Mouse (Mus musculus): ENCODE measurements around the gene Kdm3a. TPM values are rescaled to one million over a fixed set of nuclear protein-coding genes. Genes with fewer than 3 reads are reported as not detected.

The Kdm3a gene
- polyA plus RNA-seq (2015; fragmentation: Nextera tagmentation; extraction: Ambion mirVana), result 41.8 and 42.5 TPM in 2 replicates

DNA sequence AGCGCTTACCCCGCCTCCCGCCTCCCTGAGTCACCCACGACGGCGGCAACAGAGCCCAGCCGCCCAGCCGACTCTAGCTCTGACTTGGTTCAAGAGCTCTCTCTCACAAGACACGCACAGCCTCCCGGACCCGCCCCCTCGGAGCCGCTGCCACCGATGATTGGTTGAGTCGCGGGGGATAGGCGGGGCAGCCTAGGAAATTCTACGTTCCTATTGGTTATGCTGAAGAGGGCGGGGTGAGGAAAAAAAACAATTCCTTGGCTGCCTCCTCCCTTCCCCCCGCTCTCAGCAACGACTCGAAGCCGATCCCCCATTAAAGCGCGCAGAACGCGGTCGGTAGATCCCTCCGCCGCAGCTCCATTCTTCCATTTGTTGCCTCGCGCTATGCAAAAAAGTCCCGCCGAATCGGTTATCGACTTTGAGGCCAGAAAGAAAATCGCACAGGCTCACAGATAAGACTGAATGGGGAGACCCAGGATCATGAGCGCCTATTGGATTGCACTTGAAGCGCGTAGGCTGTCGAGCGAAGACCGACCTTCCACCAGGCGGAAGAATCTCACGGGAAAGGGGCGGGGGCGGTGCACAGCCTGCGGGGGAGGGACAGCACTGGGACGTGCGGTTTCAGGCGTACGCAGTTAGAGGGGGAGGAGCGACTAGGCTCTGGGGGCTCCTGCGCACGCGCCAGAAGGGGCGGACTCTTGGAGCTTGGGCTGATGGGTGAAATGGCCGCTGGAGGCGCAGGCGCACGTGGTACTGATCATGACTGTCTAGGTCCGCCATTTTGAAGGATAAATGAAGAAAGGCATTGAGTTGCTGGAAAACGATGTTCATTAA lies at the start of gene Kdm3a:
Kdm3a (minus strand) TSS at position 162 of the 834 bp plus-strand sequence.
- Histone ChIP-seq H3K9me3 (no peaks in the 10 kb centered on the region), H3K27ac (peak within 1 kb of the TSS; percentile 100), H3K4me2 (peak within 1 kb of the TSS; percentile 67), H3K27me3 (no peaks in the 10 kb centered on the region; the same call in 1 of the 2 replicates), H3K9ac (peak within 1 kb of the TSS; percentile 73), H3K36me3 (peaks cover 8% of the 10 kb centered on the region), H3K4me3 (peak within 1 kb of the TSS; percentile 89), H3K4me1 (peaks cover 11% of the 10 kb centered on the region)
- peak; percentile 97 for ATAC-seq (ENCODE audit: insufficient number of reproducible peaks, low FRiP score, low TSS enrichment, low read depth)
- under 1% methylated on average over 63 of the region's 63 CpGs for WGBS

DNA sequence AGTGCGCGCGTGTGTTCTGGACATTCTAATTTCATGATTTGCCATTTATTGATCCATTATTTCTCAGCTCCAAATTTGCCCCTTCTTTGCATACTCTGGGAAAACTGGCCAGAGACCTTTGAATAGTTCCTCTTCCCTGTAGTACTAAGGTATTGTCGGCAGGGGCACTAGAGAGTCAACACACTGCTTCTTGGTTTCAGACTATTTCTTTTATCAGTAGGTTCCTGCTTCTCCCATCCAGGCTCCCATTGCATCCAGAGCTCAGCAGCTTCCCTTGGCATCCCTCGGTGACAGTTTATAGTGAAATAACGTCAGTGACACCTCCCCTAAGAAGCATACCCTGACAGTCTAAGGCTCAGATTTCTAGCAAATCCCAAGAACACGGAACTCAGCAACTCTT lies 46.1 kb upstream of the Kdm3a start:
- no peak overlapping the region for H3K4me2 ChIP-seq
- WGBS, result 65% methylated on average over 7 of the region's 7 CpGs
- no peaks in the 10 kb centered on the region for H3K4me1 ChIP-seq
- H3K27me3 ChIP-seq, result no peaks in the 10 kb centered on the region
- H3K9ac ChIP-seq, result no peak overlapping the region
- H3K9me3 ChIP-seq, result no peaks in the 10 kb centered on the region
- H3K36me3 ChIP-seq, result no peaks in the 10 kb centered on the region
- ATAC-seq (ENCODE audit: insufficient number of reproducible peaks, low FRiP score, low TSS enrichment, low read depth), result no peak
- H3K4me3 ChIP-seq, result no peak overlapping the region
- H3K27ac ChIP-seq, result no peak overlapping the region

DNA sequence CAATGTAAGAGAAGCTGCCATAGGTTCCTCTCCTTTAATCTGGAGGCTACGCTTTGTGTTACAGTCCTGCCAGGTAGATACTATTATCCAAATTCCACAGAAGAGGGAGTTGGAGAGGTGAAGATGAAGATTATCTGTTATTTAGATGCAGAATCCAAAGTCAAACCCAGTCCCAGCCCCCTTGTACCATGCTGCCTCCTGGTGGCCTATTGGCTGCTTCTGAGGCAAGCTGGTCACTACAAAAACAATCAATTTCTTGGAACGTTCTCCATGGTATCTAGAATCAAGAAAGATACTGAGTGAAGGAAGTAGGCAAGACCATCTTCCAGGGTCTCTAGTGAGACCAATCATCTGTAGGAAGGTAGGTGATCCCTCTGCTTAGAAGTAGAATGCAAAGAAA lies 40.4 kb upstream of the Kdm3a start:
- 59% methylated on average over 2 of the region's 2 CpGs for WGBS
- Histone ChIP-seq H3K9ac (no peak overlapping the region), H3K4me3 (no peak overlapping the region), H3K27ac (no peak overlapping the region), H3K4me1 (no peaks in the 10 kb centered on the region), H3K4me2 (no peak overlapping the region), H3K36me3 (no peaks in the 10 kb centered on the region), H3K27me3 (no peaks in the 10 kb centered on the region), H3K9me3 (no peaks in the 10 kb centered on the region)
- ATAC-seq (ENCODE audit: insufficient number of reproducible peaks, low FRiP score, low TSS enrichment, low read depth), result no peak

DNA sequence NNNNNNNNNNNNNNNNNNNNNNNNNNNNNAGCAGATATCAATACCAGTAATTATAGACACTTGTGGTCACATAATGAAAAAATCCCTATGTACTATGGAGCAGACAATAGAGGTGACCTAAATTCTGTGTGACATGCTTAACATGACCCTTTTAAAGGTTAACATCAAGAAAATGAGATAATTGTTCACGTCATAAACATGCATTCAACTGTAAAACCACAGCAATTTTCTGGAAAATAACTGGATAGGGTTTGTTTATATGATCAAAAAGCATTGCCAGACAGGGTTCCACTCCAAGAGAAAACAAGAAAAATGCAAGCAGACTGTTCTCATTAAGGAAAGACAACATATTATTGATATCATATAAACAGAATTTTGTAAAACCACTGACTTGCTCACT lies 31.7 kb upstream of the Kdm3a start:
- Histone ChIP-seq H3K27me3 (no peaks in the 10 kb centered on the region), H3K4me1 (no peaks in the 10 kb centered on the region), H3K9me3 (no peaks in the 10 kb centered on the region), H3K36me3 (no peaks in the 10 kb centered on the region), H3K4me3 (no peak overlapping the region), H3K9ac (no peak overlapping the region), H3K4me2 (no peak overlapping the region), H3K27ac (no peak overlapping the region)
- 50% methylated on average over 1 of the region's 1 CpGs for WGBS
- ATAC-seq (ENCODE audit: insufficient number of reproducible peaks, low FRiP score, low TSS enrichment, low read depth), result no peak

DNA sequence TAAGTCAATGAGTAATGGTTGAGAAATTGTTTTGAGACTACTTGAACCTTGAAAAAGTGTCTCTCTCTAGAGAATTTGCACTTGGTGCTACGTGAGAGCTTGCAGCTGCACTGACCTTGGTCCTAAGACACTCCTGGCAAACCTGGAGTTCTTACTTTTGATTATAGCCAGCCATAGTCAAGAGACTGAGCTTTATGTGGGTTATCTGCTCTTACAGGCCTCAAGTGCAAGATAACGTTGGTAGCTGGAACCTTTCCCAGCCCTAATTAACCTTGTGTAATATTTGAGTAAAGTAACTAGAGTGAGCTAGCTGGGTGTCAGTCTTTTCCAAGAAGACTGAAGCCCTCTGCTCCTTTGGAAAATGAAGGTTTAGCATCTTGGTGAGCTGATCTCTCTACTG lies 25.5 kb upstream of the Kdm3a start:
- Histone ChIP-seq H3K4me2 (no peak overlapping the region), H3K4me1 (no peaks in the 10 kb centered on the region), H3K36me3 (no peaks in the 10 kb centered on the region), H3K9me3 (no peaks in the 10 kb centered on the region), H3K4me3 (no peak overlapping the region), H3K27me3 (no peaks in the 10 kb centered on the region), H3K27ac (no peak overlapping the region), H3K9ac (no peak overlapping the region)
- 46% methylated on average over 2 of the region's 2 CpGs for WGBS
- no peak for ATAC-seq (ENCODE audit: insufficient number of reproducible peaks, low FRiP score, low TSS enrichment, low read depth)

DNA sequence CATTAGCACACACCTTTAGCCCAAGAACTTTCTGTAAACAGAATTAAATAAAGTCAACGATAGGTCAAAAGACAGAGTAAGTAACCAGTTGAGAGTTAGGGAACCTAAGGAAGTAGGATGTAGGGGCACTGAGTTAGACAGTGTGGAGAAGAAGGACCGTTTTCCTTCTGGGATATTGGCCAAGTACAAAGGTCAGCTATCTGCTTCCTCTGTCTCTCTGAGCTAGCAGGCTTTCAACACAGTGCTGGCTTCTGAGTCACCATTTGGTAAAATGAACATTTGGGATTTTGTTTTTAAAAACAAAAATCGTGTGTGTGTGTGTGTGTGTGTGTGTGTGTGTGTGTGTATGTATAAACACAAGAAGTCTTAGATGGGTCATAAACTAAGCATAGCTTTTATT lies 23.0 kb upstream of the Kdm3a start:
- no peaks in the 10 kb centered on the region for H3K27me3 ChIP-seq
- H3K9ac ChIP-seq, result no peak overlapping the region
- H3K27ac ChIP-seq, result no peak overlapping the region
- no peaks in the 10 kb centered on the region for H3K9me3 ChIP-seq
- H3K4me1 ChIP-seq, result no peaks in the 10 kb centered on the region
- 68% methylated on average over 3 of the region's 3 CpGs for WGBS
- no peak for ATAC-seq (ENCODE audit: insufficient number of reproducible peaks, low FRiP score, low TSS enrichment, low read depth)
- no peak overlapping the region for H3K4me3 ChIP-seq
- H3K4me2 ChIP-seq, result no peak overlapping the region
- H3K36me3 ChIP-seq, result no peaks in the 10 kb centered on the region

DNA sequence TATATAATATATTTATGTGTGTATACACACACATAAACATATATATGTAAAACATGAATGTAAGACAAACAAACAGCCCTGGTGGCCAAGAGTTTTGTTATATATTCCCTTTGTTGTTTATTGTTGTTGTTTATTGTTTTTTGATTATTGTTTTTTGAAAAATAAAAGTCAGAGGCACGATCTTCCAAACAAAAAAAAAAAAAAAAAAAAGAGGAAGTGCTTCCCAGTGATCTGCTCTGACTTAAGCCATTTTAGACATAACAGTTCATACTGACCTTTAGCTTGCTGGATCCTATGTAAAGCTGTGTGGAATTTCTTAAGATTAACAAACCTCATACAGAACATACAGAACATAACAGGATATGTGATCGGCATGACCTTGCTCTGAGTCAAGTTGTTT lies 19.1 kb upstream of the Kdm3a start:
- no peaks in the 10 kb centered on the region for H3K27me3 ChIP-seq
- H3K4me1 ChIP-seq, result no peaks in the 10 kb centered on the region
- H3K4me3 ChIP-seq, result no peak overlapping the region
- ATAC-seq (ENCODE audit: insufficient number of reproducible peaks, low FRiP score, low TSS enrichment, low read depth), result no peak
- WGBS, result 84% methylated on average over 2 of the region's 2 CpGs
- no peaks in the 10 kb centered on the region for H3K36me3 ChIP-seq
- H3K4me2 ChIP-seq, result no peak overlapping the region
- no peak overlapping the region for H3K9ac ChIP-seq
- H3K27ac ChIP-seq, result no peak overlapping the region
- H3K9me3 ChIP-seq, result no peaks in the 10 kb centered on the region

DNA sequence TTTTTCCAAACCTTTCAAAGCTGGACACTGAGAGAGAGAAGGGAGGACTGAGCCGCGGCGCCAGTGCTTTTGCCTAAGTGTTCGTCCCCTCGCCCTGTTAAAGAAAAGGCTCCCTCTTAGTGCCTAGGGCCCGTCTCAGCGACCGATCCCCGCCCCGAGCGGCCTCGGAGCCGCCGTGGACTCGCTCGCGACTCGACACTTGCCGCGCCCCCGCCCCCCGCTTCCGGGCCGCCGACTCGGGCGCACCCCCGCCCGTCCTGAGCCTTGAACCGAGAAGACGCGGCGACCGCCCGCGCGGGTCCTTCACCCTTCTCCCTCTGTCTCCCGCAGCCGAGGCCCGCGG lies 333 bp downstream of the Kdm3a start:
- Histone ChIP-seq H3K4me1 (peaks cover 11% of the 10 kb centered on the region), H3K4me3 (peak overlapping the region; percentile 89), H3K27me3 (no peaks in the 10 kb centered on the region; the same call in 1 of the 2 replicates), H3K36me3 (peaks cover 10% of the 10 kb centered on the region), H3K9ac (peak overlapping the region; percentile 73), H3K27ac (peak overlapping the region; percentile 100), H3K4me2 (peak overlapping the region; percentile 67), H3K9me3 (no peaks in the 10 kb centered on the region)
- under 1% methylated on average over 38 of the region's 41 CpGs for WGBS
- ATAC-seq (ENCODE audit: insufficient number of reproducible peaks, low FRiP score, low TSS enrichment, low read depth), result peak; percentile 48; the same call in 1 of the 2 replicates

DNA sequence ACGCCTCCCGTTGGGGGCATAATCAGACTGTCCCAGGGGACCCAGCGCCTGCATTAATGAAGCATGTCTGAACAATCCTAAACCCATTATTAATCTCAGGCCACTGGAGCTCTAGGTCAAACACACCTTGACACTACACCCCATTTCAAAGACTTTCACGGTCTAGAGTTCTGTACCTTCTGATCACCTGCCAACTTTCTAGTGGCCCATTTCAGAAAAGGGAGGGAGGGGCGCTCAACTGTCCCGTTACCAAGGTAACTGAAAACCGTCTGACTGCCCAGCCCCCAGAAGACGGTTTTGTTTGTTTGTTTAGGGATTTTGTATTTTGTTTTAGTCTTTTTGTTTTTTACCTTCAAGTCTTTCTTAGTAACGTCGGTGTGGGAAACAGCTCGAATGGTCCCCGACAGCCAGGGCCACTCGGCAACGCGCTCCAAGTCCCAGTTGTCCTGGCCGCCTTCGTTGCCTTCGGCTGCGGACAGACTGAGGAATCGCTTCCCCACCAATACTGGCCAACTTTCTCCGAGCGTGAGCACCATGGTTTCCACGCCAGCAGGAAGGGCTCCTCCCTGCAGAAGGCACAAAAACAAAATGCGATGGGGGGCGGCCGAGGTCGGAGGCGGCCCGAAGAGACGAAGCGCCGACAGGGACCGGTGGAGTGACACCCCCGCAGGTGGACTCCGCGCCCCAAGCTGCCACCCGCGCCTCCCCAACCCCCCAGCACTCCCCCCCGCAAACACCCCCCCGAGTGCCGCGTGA lies 906 bp downstream of the Kdm3a start:
- Histone ChIP-seq H3K27me3 (no peaks in the 10 kb centered on the region), H3K9me3 (no peaks in the 10 kb centered on the region), H3K4me3 (peak overlapping the region; percentile 89), H3K27ac (peak overlapping the region; percentile 100), H3K9ac (peak overlapping the region; percentile 73), H3K36me3 (peaks cover 12% of the 10 kb centered on the region), H3K4me1 (peaks cover 11% of the 10 kb centered on the region), H3K4me2 (peak overlapping the region; percentile 67)
- 2% methylated on average over 42 of the region's 42 CpGs for WGBS
- no peak for ATAC-seq (ENCODE audit: insufficient number of reproducible peaks, low FRiP score, low TSS enrichment, low read depth)

DNA sequence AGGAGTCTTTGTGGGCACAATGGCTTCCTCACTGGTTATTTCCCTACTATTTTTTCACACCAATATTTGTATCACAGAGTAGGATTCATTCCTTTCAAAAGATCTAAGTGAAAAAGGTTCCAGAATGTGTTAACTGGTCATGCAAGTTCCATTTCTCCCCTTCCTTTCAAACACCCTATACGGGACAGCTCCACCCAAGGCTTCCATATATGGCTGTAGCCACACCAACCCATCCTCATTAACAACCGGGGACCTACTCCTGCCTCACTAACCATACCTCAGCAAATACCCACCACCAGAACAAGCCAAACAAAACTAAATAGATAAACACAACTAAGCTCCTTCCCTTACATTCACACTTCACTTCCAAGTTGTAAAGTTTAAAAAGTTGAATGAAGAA lies 1.6 kb downstream of the Kdm3a start:
- no peak for ATAC-seq (ENCODE audit: insufficient number of reproducible peaks, low FRiP score, low TSS enrichment, low read depth)
- peaks cover 11% of the 10 kb centered on the region for H3K4me1 ChIP-seq
- H3K9ac ChIP-seq, result no peak overlapping the region
- peak overlapping the region; percentile 89 for H3K4me3 ChIP-seq
- H3K27ac ChIP-seq, result no peak overlapping the region
- no peaks in the 10 kb centered on the region for H3K27me3 ChIP-seq
- WGBS, result 7% methylated on average over 2 of the region's 2 CpGs
- peaks cover 17% of the 10 kb centered on the region for H3K36me3 ChIP-seq
- peak overlapping the region; percentile 67 for H3K4me2 ChIP-seq
- no peaks in the 10 kb centered on the region for H3K9me3 ChIP-seq

DNA sequence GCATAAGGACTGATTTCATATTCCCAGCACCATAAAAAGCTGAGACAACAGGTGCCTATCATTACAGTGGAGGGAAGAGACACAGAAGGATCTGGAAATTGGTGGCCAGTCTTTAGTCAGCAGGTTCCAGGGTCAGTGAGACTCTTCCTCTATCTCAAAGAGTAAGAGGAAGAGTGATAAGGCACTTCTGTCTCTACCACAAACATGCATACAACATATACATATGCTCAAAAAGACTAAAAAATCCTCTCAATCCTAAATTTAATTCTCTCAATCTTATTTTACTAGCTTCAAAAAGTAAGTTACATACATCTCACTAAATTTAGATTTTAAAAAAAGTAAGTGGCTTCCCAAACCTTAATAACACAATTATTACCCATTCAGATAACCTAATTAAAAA lies 5.5 kb downstream of the Kdm3a start:
- H3K27ac ChIP-seq, result no peak overlapping the region
- peaks cover 13% of the 10 kb centered on the region for H3K4me1 ChIP-seq
- H3K4me3 ChIP-seq, result no peak overlapping the region
- no peak overlapping the region for H3K9ac ChIP-seq
- ATAC-seq (ENCODE audit: insufficient number of reproducible peaks, low FRiP score, low TSS enrichment, low read depth), result no peak
- H3K9me3 ChIP-seq, result no peaks in the 10 kb centered on the region
- peaks cover 38% of the 10 kb centered on the region for H3K36me3 ChIP-seq
- no peaks in the 10 kb centered on the region for H3K27me3 ChIP-seq
- no peak overlapping the region for H3K4me2 ChIP-seq

DNA sequence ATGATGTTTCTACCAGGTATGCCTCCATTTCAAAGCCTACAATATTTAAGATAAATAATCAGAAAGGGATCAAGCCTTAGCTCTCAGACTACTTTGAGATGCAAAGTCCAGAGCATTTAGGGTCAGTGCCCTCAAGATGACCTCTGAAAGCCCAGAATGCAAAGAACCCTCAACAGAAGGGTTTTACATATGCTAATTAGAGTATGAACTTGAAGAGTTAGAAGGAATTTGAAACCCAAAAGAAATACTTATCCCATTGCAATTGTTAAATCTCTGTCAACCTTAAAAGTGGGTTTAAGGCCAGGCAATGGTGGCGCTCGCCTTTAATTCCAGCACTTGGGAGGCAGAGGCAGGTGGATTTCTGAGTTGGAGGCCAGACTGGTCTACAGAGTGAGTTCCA lies 6.8 kb downstream of the Kdm3a start:
- Histone ChIP-seq H3K9ac (no peak overlapping the region), H3K36me3 (peaks cover 38% of the 10 kb centered on the region), H3K4me1 (peaks cover 10% of the 10 kb centered on the region), H3K27me3 (no peaks in the 10 kb centered on the region), H3K9me3 (no peaks in the 10 kb centered on the region), H3K27ac (no peak overlapping the region), H3K4me2 (no peak overlapping the region), H3K4me3 (no peak overlapping the region)
- WGBS, result 94% methylated on average over 2 of the region's 2 CpGs
- ATAC-seq (ENCODE audit: insufficient number of reproducible peaks, low FRiP score, low TSS enrichment, low read depth), result no peak

Data from limb, embryonic 15.5 days (tissue).